Mouse (Mus musculus): ENCODE data around the gene Mus81. TPM values are rescaled to one million over a fixed set of nuclear protein-coding genes. Genes with fewer than 3 reads are reported as not detected.
A peak's percentile ranks its signal among the peaks of the same experiment; 100 is the strongest.

Mus81 gene
- polyA plus RNA-seq, 1 experiment from 2014 or later = 38.3 TPM

GRCm38 (mm10) chr19:5480016-5480415 lies 8.2 kb downstream of the Mus81 start:
- DNase-seq (ENCODE audit: low spot score) (no peak), ATAC-seq (replicated peaks; ENCODE audit: low FRiP score, low TSS enrichment, low read depth) (no peak)
- 95% methylated on average over 10 of the region's 10 CpGs for WGBS
- Histone ChIP-seq H3K36me3 (ENCODE audit: control insufficient read depth, insufficient read depth, low read length) (peaks cover 80% of the 10 kb centered on the region), H3K27ac (ENCODE audit: low read depth) (no peak overlapping the region), H3K9me3 (ENCODE audit: control insufficient read depth, low read length) (no peaks in the 10 kb centered on the region), H3K4me1 (replicated peaks; ENCODE audit: control insufficient read depth, insufficient read depth, low read length) (0 out of 2 replicates have a peak, but pooled peaks cover 8% of the 10 kb centered on the region), H3K4me2 (ENCODE audit: low read length) (no peak overlapping the region), H3K27me3 (replicated peaks; ENCODE audit: control insufficient read depth, insufficient read depth, low read length) (no peaks in the 10 kb centered on the region), H3K4me3 (ENCODE audit: low read depth, low read length) (no peak overlapping the region), H3K9ac (ENCODE audit: low read length) (no peak overlapping the region)

- no peak for ATAC-seq (replicated peaks; ENCODE audit: low FRiP score, low TSS enrichment, low read depth)
Measured at GRCm38 (mm10) chr19:5477668-5478300, 10.4 kb downstream of the Mus81 start.

GRCm38 (mm10) chr19:5477004-5477667 lies 11.1 kb downstream of the Mus81 start:
- no peak overlapping the region for H3K27ac ChIP-seq (ENCODE audit: low read depth)
- 87% methylated on average over 10 of the region's 10 CpGs for WGBS
- H3K4me1 ChIP-seq (replicated peaks; ENCODE audit: control insufficient read depth, insufficient read depth, low read length) = 0 out of 2 replicates have a peak, but pooled peaks cover 9% of the 10 kb centered on the region
- no peaks in the 10 kb centered on the region for H3K27me3 ChIP-seq (replicated peaks; ENCODE audit: control insufficient read depth, insufficient read depth, low read length)
- no peaks in the 10 kb centered on the region for H3K9me3 ChIP-seq (ENCODE audit: control insufficient read depth, low read length)
- no peak overlapping the region for H3K4me3 ChIP-seq (ENCODE audit: low read depth, low read length)
- H3K4me2 ChIP-seq (ENCODE audit: low read length) = no peak overlapping the region
- peaks cover 52% of the 10 kb centered on the region for H3K36me3 ChIP-seq (ENCODE audit: control insufficient read depth, insufficient read depth, low read length)
- ATAC-seq (replicated peaks; ENCODE audit: low FRiP score, low TSS enrichment, low read depth) = no peak
- DNase-seq (ENCODE audit: low spot score) = no peak
- H3K9ac ChIP-seq (ENCODE audit: low read length) = no peak overlapping the region

More at GRCm38 (mm10) chr19:5477668-5478300, 10.4 kb downstream of the Mus81 start:
- Histone ChIP-seq H3K4me2 (ENCODE audit: low read length) (no peak overlapping the region), H3K27ac (ENCODE audit: low read depth) (no peak overlapping the region), H3K27me3 (replicated peaks; ENCODE audit: control insufficient read depth, insufficient read depth, low read length) (no peaks in the 10 kb centered on the region), H3K36me3 (ENCODE audit: control insufficient read depth, insufficient read depth, low read length) (peaks cover 59% of the 10 kb centered on the region), H3K4me1 (replicated peaks; ENCODE audit: control insufficient read depth, insufficient read depth, low read length) (0 out of 2 replicates have a peak, but pooled peaks cover 9% of the 10 kb centered on the region), H3K4me3 (ENCODE audit: low read depth, low read length) (no peak overlapping the region), H3K9me3 (ENCODE audit: control insufficient read depth, low read length) (no peaks in the 10 kb centered on the region), H3K9ac (ENCODE audit: low read length) (no peak overlapping the region)
- DNase-seq (ENCODE audit: low spot score) = no peak
- WGBS = 93% methylated on average over 18 of the region's 18 CpGs

- peak overlapping the region; percentile 90 for H3K27ac ChIP-seq (ENCODE audit: low read depth)
- no peaks in the 10 kb centered on the region for H3K27me3 ChIP-seq (replicated peaks; ENCODE audit: control insufficient read depth, insufficient read depth, low read length)
- DNase-seq (ENCODE audit: low spot score) (no peak), ATAC-seq (replicated peaks; ENCODE audit: low FRiP score, low TSS enrichment, low read depth) (peak; percentile 7; the same call in 1 of the 2 replicates)
- H3K4me2 ChIP-seq (ENCODE audit: low read length) = peak overlapping the region; percentile 76
- H3K4me1 ChIP-seq (replicated peaks; ENCODE audit: control insufficient read depth, insufficient read depth, low read length) = 0 out of 2 replicates have a peak, but pooled peaks cover 9% of the 10 kb centered on the region
- WGBS = 13% methylated on average over 13 of the region's 13 CpGs
- H3K4me3 ChIP-seq (ENCODE audit: low read depth, low read length) = peak overlapping the region; percentile 66
- no peaks in the 10 kb centered on the region for H3K9me3 ChIP-seq (ENCODE audit: control insufficient read depth, low read length)
- peaks cover 33% of the 10 kb centered on the region for H3K36me3 ChIP-seq (ENCODE audit: control insufficient read depth, insufficient read depth, low read length)
- H3K9ac ChIP-seq (ENCODE audit: low read length) = peak overlapping the region; percentile 72
Measured at GRCm38 (mm10) chr19:5475069-5475714, 13.0 kb downstream of the Mus81 start.

GRCm38 (mm10) chr19:5474281-5475068 lies 13.7 kb downstream of the Mus81 start:
- WGBS = 2% methylated on average over 50 of the region's 68 CpGs
- Histone ChIP-seq H3K9ac (ENCODE audit: low read length) (peak overlapping the region; percentile 72), H3K9me3 (ENCODE audit: control insufficient read depth, low read length) (no peaks in the 10 kb centered on the region), H3K27ac (ENCODE audit: low read depth) (peak overlapping the region; percentile 90), H3K4me3 (ENCODE audit: low read depth, low read length) (peak overlapping the region; percentile 66), H3K4me1 (replicated peaks; ENCODE audit: control insufficient read depth, insufficient read depth, low read length) (0 out of 2 replicates have a peak, but pooled peaks cover 9% of the 10 kb centered on the region), H3K27me3 (replicated peaks; ENCODE audit: control insufficient read depth, insufficient read depth, low read length) (no peaks in the 10 kb centered on the region), H3K4me2 (ENCODE audit: low read length) (peak overlapping the region; percentile 76), H3K36me3 (ENCODE audit: control insufficient read depth, insufficient read depth, low read length) (peaks cover 26% of the 10 kb centered on the region)
- ATAC-seq (replicated peaks; ENCODE audit: low FRiP score, low TSS enrichment, low read depth) (peak; percentile 67), DNase-seq (ENCODE audit: low spot score) (peak; percentile 73)

- Histone ChIP-seq H3K4me3 (ENCODE audit: low read depth, low read length) (peak within 1 kb of the TSS; percentile 66), H3K27me3 (replicated peaks; ENCODE audit: control insufficient read depth, insufficient read depth, low read length) (no peaks in the 10 kb centered on the region), H3K27ac (ENCODE audit: low read depth) (peak within 1 kb of the TSS; percentile 90), H3K4me1 (replicated peaks; ENCODE audit: control insufficient read depth, insufficient read depth, low read length) (0 out of 2 replicates have a peak, but pooled peaks cover 9% of the 10 kb centered on the region), H3K9me3 (ENCODE audit: control insufficient read depth, low read length) (no peaks in the 10 kb centered on the region), H3K4me2 (ENCODE audit: low read length) (peak within 1 kb of the TSS; percentile 76), H3K9ac (ENCODE audit: low read length) (peak within 1 kb of the TSS; percentile 72), H3K36me3 (ENCODE audit: control insufficient read depth, insufficient read depth, low read length) (peaks cover 18% of the 10 kb centered on the region)
- DNase-seq (ENCODE audit: low spot score) (peak; percentile 83), ATAC-seq (replicated peaks; ENCODE audit: low FRiP score, low TSS enrichment, low read depth) (peak; percentile 61)
- WGBS = under 1% methylated on average over 22 of the region's 22 CpGs
Measured at GRCm38 (mm10) chr19:5473720-5474119, 14.5 kb downstream of the Mus81 start, which contains the start of gene Efemp2. Gene Efemp2 (plus strand): TSS chr19:5473954.

GRCm38 (mm10) chr19:5472857-5473256 lies 15.3 kb downstream of the Mus81 start:
- Histone ChIP-seq H3K9me3 (ENCODE audit: control insufficient read depth, low read length) (no peaks in the 10 kb centered on the region), H3K4me2 (ENCODE audit: low read length) (no peak overlapping the region), H3K27me3 (replicated peaks; ENCODE audit: control insufficient read depth, insufficient read depth, low read length) (no peaks in the 10 kb centered on the region), H3K36me3 (ENCODE audit: control insufficient read depth, insufficient read depth, low read length) (peaks cover 13% of the 10 kb centered on the region), H3K4me1 (replicated peaks; ENCODE audit: control insufficient read depth, insufficient read depth, low read length) (0 out of 2 replicates have a peak, but pooled peaks cover 9% of the 10 kb centered on the region), H3K9ac (ENCODE audit: low read length) (no peak overlapping the region), H3K4me3 (ENCODE audit: low read depth, low read length) (no peak overlapping the region), H3K27ac (ENCODE audit: low read depth) (no peak overlapping the region)
- no peak for DNase-seq (ENCODE audit: low spot score)
- ATAC-seq (replicated peaks; ENCODE audit: low FRiP score, low TSS enrichment, low read depth) = no peak
- WGBS = 69% methylated on average over 3 of the region's 3 CpGs

GRCm38 (mm10) chr19:5471846-5472245 lies 16.4 kb downstream of the Mus81 start:
- Histone ChIP-seq H3K27ac (ENCODE audit: low read depth) (no peak overlapping the region), H3K36me3 (ENCODE audit: control insufficient read depth, insufficient read depth, low read length) (peaks cover 13% of the 10 kb centered on the region), H3K4me1 (replicated peaks; ENCODE audit: control insufficient read depth, insufficient read depth, low read length) (0 out of 2 replicates have a peak, but pooled peaks cover 9% of the 10 kb centered on the region), H3K4me3 (ENCODE audit: low read depth, low read length) (no peak overlapping the region), H3K27me3 (replicated peaks; ENCODE audit: control insufficient read depth, insufficient read depth, low read length) (no peaks in the 10 kb centered on the region), H3K9me3 (ENCODE audit: control insufficient read depth, low read length) (no peaks in the 10 kb centered on the region), H3K4me2 (ENCODE audit: low read length) (no peak overlapping the region), H3K9ac (ENCODE audit: low read length) (no peak overlapping the region)
- DNase-seq (ENCODE audit: low spot score) (no peak), ATAC-seq (replicated peaks; ENCODE audit: low FRiP score, low TSS enrichment, low read depth) (no peak)
- 58% methylated on average over 5 of the region's 5 CpGs for WGBS
